ENCODE assay signal across 8 mouse cellular contexts in the genomic region with DNA sequence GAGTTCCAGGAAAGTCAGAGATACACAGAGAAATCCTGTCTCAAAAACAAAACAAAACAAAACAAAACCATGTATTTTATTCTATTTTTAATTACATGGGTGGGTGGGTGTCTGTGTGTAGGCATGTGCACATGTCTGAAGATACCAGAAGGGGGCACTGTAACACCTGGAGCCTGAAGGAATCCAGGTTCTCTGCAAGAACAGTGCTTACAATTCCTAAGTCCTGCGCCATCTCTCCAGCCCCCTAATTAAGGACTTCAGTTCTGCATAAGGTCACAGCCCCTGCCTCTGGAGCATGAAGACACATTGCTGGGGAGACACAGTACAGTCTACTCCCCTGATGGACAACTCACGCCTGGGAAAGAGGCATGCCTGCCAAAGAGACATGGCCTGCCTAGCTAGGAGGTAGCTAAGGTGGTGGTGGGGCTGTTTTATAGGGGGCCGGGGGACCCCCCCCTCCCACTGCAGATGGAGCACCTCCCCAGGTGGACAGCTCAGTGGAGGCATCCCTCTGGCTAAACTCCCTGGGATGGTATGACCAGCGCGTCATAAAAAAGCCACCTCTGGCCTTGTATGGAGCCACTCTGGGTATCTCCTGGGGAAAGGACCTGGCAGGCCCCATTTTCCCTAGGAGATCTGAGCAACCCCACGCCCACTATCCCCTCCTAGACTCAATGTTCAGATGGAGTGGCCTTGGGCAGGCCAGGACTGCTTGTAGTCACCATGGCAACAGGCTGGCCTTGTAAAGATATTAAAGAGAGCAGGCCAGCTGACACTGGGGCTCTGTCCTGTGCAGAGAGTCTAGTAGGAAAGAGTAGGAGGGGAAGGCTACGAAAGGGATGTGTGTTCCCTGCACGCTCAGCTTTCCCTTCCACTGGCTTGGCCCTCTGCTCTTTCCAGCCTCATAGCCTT. TPM values are rescaled to one million over a fixed set of nuclear protein-coding genes. Genes with fewer than 3 reads are reported as not detected.
A peak's percentile ranks its signal among the peaks of the same experiment; 100 is the strongest.
DNase-seq lines count a peak whose midpoint lies in the region; ATAC-seq and TF ChIP-seq lines count a peak whose summit lies in the region.

No protein-coding gene starts in this region.

- DNase-seq in layer of hippocampus, adult 2 months (ENCODE audit: low spot score in 2 of 2): peak; percentile 37 to 58
- DNase-seq in layer of hippocampus, adult 11-12 months (ENCODE audit: low spot score): no peak
- DNase-seq in NIH3T3 (ENCODE audit: low read depth): peak; percentile 56
- DNase-seq in embryo, embryonic 9.5 days (ENCODE audit: extremely low spot score): peak; percentile 40
- no peak for DNase-seq in urinary bladder, adult 18-20 months (ENCODE audit: low spot score in 2 of 2)

- H3K27ac ChIP-seq in layer of hippocampus, adult 2 months: peak overlapping the region; percentile 96
- no peak overlapping the region for H3K27ac ChIP-seq in intestine, embryonic 15.5 days
- H3K27ac ChIP-seq in lung, embryonic 15.5 days: no peak overlapping the region
- H3K27ac ChIP-seq in small intestine, adult 2 months (ENCODE audit: insufficient read depth, low read depth, low read length): no peak overlapping the region

- no peaks in the 10 kb centered on the region for H3K36me3 ChIP-seq in intestine, embryonic 15.5 days
- H3K36me3 ChIP-seq in lung, embryonic 15.5 days: no peaks in the 10 kb centered on the region
- H3K36me3 ChIP-seq in small intestine, adult 2 months (ENCODE audit: control insufficient read depth, insufficient read depth, low read length): no peaks in the 10 kb centered on the region

- H3K27me3 ChIP-seq in intestine, embryonic 15.5 days (replicated peaks): no peaks in the 10 kb centered on the region
- H3K27me3 ChIP-seq in lung, embryonic 15.5 days: no peaks in the 10 kb centered on the region
- no peaks in the 10 kb centered on the region for H3K27me3 ChIP-seq in small intestine, adult 2 months (ENCODE audit: control insufficient read depth, insufficient read depth, low read length)

- WGBS in intestine, embryonic 15.5 days: 68% methylated on average over 8 of the region's 8 CpGs
- 72% methylated on average over 8 of the region's 8 CpGs for WGBS in lung, embryonic 15.5 days
- WGBS in small intestine, adult 2 months: 87% methylated on average over 8 of the region's 8 CpGs

- no peaks in the 10 kb centered on the region for H3K9me3 ChIP-seq in intestine, embryonic 15.5 days
- H3K9me3 ChIP-seq in lung, embryonic 15.5 days: no peaks in the 10 kb centered on the region

- TF ChIP-seq POLR2A in small intestine, adult 2 months (IDR thresholded peaks at IDR 0.05; ENCODE audit: low read depth, low read length): no peak

- H3K4me2 ChIP-seq in intestine, embryonic 15.5 days (replicated peaks): no peak overlapping the region
- no peak overlapping the region for H3K4me2 ChIP-seq in lung, embryonic 15.5 days

- H3K9ac ChIP-seq in intestine, embryonic 15.5 days: no peak overlapping the region
- H3K9ac ChIP-seq in lung, embryonic 15.5 days: no peak overlapping the region

- peak; percentile 85 for TF ChIP-seq CTCF in layer of hippocampus, adult 2 months (conservative IDR thresholded peaks at IDR 0.05)
- TF ChIP-seq CTCF in small intestine, adult 2 months (IDR thresholded peaks at IDR 0.05; ENCODE audit: extremely low read depth, insufficient read length, insufficient replicate concordance, low read depth, low read length): peak; percentile 18; the same call in 1 of the 2 replicates

- peaks cover 45% of the 10 kb centered on the region for H3K4me1 ChIP-seq in intestine, embryonic 15.5 days (replicated peaks)
- peaks cover 41% of the 10 kb centered on the region for H3K4me1 ChIP-seq in lung, embryonic 15.5 days
- no peaks in the 10 kb centered on the region for H3K4me1 ChIP-seq in small intestine, adult 2 months (ENCODE audit: control insufficient read depth, insufficient read depth, insufficient read length, low read length)

- peak; percentile 35 for ATAC-seq in intestine, embryonic 15.5 days
- ATAC-seq in lung, embryonic 15.5 days (ENCODE audit: borderline replicate concordance, extremely low read depth, low FRiP score, low TSS enrichment): 0 out of 2 replicates have a peak, but pooled peaks have one; percentile 11

- H3K4me3 ChIP-seq in layer of hippocampus, adult 2 months: no peak overlapping the region
- H3K4me3 ChIP-seq in intestine, embryonic 15.5 days (replicated peaks): no peak overlapping the region
- H3K4me3 ChIP-seq in lung, embryonic 15.5 days: no peak overlapping the region
- no peak overlapping the region for H3K4me3 ChIP-seq in small intestine, adult 2 months (ENCODE audit: low read depth, low read length)

RNA-seq across cellular contexts. Expression of gene Crtc1, which starts 23.6 kb away (rescaled TPM):
- total RNA-seq in layer of hippocampus, adult 2 months (2021): 100 to 1,000 TPM; 191 to 208 TPM
- polyA plus RNA-seq in intestine, embryonic 15.5 days (2015; fragmentation: Nextera tagmentation; extraction: Ambion mirVana): 14.8 and 15.0 TPM in 2 replicates
- 14.2 and 17.6 TPM in 2 replicates for polyA plus RNA-seq in lung, embryonic 15.5 days (2015; fragmentation: Nextera tagmentation; extraction: Ambion mirVana)
- 9.4 and 15.1 TPM in 2 replicates for polyA plus RNA-seq in small intestine, adult 2 months (2012; rRNA removed)

RNA-seq across cellular contexts. Expression of gene Comp, which starts 42.4 kb away (rescaled TPM):
- under 1 TPM; 0.29 to 0.56 TPM for total RNA-seq in layer of hippocampus, adult 2 months (2021)
- 0.39 and 0.82 TPM in 2 replicates for polyA plus RNA-seq in intestine, embryonic 15.5 days (2015; fragmentation: Nextera tagmentation; extraction: Ambion mirVana)
- 0.46 and 0.70 TPM in 2 replicates for polyA plus RNA-seq in lung, embryonic 15.5 days (2015; fragmentation: Nextera tagmentation; extraction: Ambion mirVana)
- polyA plus RNA-seq in small intestine, adult 2 months (2012; rRNA removed): 0.13 and 1.2 TPM in 2 replicates

Comparison
In these comparisons a context has a peak if more than half of its experiments do, and no peak if none do; other contexts are left out.
1. DNase-seq: peak in layer of hippocampus, adult 2 months (2 of 2), NIH3T3 (single experiment) and embryo, embryonic 9.5 days (single experiment); none in layer of hippocampus, adult 11-12 months (single experiment) and urinary bladder, adult 18-20 months (0 of 2).